Mouse (Mus musculus) CH12F3 (cell line): Measurements from ENCODE around the gene Plekhg5.

Experiments
- in situ Hi-C: fragments of 300-500 bp; cut with MboI; formaldehyde crosslinking; loops from 2 replicates; pipeline ENCODE4 v1.14.3; 2020; ENCODE audit warnings: low sequenced_read_pairs

The Plekhg5 gene

GRCm38 (mm10) chr4:152143632-152144031, 71.3 kb downstream of the Plekhg5 start:
- in situ Hi-C loops = no loop called here

GRCm38 (mm10) chr4:152145473-152145872, 73.2 kb downstream of the Plekhg5 start:
- in situ Hi-C loops = no loop called here

- in situ Hi-C loops = no loop called here
Observed at GRCm38 (mm10) chr4:152146033-152146827, 73.9 kb downstream of the Plekhg5 start.

GRCm38 (mm10) chr4:152150546-152150945, 78.2 kb downstream of the Plekhg5 start:
- in situ Hi-C loops = no loop called here

GRCm38 (mm10) chr4:152151451-152151965, 79.2 kb downstream of the Plekhg5 start:
- in situ Hi-C loops = no loop called here

- in situ Hi-C loops = no loop called here
Observed at GRCm38 (mm10) chr4:152151966-152152544, 79.8 kb downstream of the Plekhg5 start, which contains the start of gene Espn. Gene Espn (minus strand): TSS chr4:152152371.

GRCm38 (mm10) chr4:152153771-152154177, 81.5 kb downstream of the Plekhg5 start:
- in situ Hi-C loops = no loop called here

- in situ Hi-C loops = no loop called here
Observed at GRCm38 (mm10) chr4:152155019-152155418, 82.7 kb downstream of the Plekhg5 start.

GRCm38 (mm10) chr4:152157779-152158584, 85.7 kb downstream of the Plekhg5 start:
- in situ Hi-C loops = no loop called here

GRCm38 (mm10) chr4:152158585-152159284, 86.4 kb downstream of the Plekhg5 start, which contains the start of gene Hes2:
Gene Hes2 (plus strand): TSS chr4:152158867.
- in situ Hi-C loops = no loop called here

GRCm38 (mm10) chr4:152159285-152159678, 87.0 kb downstream of the Plekhg5 start:
- in situ Hi-C loops = no loop called here

- in situ Hi-C loops = no loop called here
Observed at GRCm38 (mm10) chr4:152160748-152161147, 88.5 kb downstream of the Plekhg5 start.

GRCm38 (mm10) chr4:152161601-152162000, 89.3 kb downstream of the Plekhg5 start:
- in situ Hi-C loops = no loop called here

GRCm38 (mm10) chr4:152162748-152163147, 90.5 kb downstream of the Plekhg5 start:
- in situ Hi-C loops = no loop called here
